Mouse (Mus musculus) neural tube, embryonic 13.5 days (tissue): ENCODE measurements around the gene Dis3l. TPM values are rescaled to one million over a fixed set of nuclear protein-coding genes. Genes with fewer than 3 reads are reported as not detected.

ENCODE experiments used
- ATAC-seq: fragments of 200-750 bp; cut with Nextera tagmentation; 2 replicates; pipeline ENCODE4 v1.8.0; 2017; ENCODE audit warnings: low read depth, mild to moderate bottlenecking, moderate TSS enrichment, moderate library complexity
- H3K27ac ChIP-seq: fragments of 300-500 bp; sonication (generic); replicated peaks from 2 replicates; pipeline ENCODE4 v1.5.1; 2015; ENCODE audit warnings: moderate library complexity, mild to moderate bottlenecking, inconsistent platforms
- H3K27me3 ChIP-seq: fragments of 300-500 bp; sonication (generic); 2 replicates; pipeline ENCODE4 v1.6.1; 2015; ENCODE audit warnings: mild to moderate bottlenecking, inconsistent platforms
- H3K36me3 ChIP-seq: fragments of 300-500 bp; sonication (generic); 2 replicates; pipeline ENCODE4 v1.6.1; 2015; ENCODE audit warnings: mild to moderate bottlenecking, inconsistent platforms
- H3K4me1 ChIP-seq: fragments of 300-500 bp; sonication (generic); replicated peaks from 2 replicates; pipeline ENCODE4 v1.6.1; 2015; ENCODE audit warnings: inconsistent platforms
- H3K4me2 ChIP-seq: fragments of 300-500 bp; sonication (generic); 2 replicates; pipeline ENCODE4 v1.6.1; 2015; ENCODE audit warnings: inconsistent platforms, mild to moderate bottlenecking, moderate library complexity
- H3K4me3 ChIP-seq: fragments of 300-500 bp; sonication (generic); 2 replicates; pipeline ENCODE4 v1.5.1; 2015; ENCODE audit warnings: mild to moderate bottlenecking, inconsistent platforms
- H3K9ac ChIP-seq: fragments of 300-500 bp; sonication (generic); 2 replicates; pipeline ENCODE4 v1.6.1; 2015; ENCODE audit warnings: moderate library complexity, mild to moderate bottlenecking, inconsistent platforms
- H3K9me3 ChIP-seq: fragments of 300-500 bp; sonication (generic); 2 replicates; pipeline ENCODE4 v1.6.1; 2016; ENCODE audit warnings: inconsistent platforms
- WGBS: fragments of 180-500 bp; shearing (Covaris S2); methylation state at CpG from one replicate; pipeline ENCODE4 v1.1.7; 2015; 5-methylcytosine and 5-hydroxymethylcytosine counted together
- polyA plus RNA-seq: library from polyadenylated mRNA; unstranded; fragments of >200 nt; fragmentation: Nextera tagmentation; extraction: Ambion mirVana; gene quantifications from 2 replicates; pipeline ENCODE4 v1.2.1, GENCODE M21; 2015

The Dis3l gene
- polyA plus RNA-seq, 1 experiment from 2014 or later: 20.6 TPM

DNA sequence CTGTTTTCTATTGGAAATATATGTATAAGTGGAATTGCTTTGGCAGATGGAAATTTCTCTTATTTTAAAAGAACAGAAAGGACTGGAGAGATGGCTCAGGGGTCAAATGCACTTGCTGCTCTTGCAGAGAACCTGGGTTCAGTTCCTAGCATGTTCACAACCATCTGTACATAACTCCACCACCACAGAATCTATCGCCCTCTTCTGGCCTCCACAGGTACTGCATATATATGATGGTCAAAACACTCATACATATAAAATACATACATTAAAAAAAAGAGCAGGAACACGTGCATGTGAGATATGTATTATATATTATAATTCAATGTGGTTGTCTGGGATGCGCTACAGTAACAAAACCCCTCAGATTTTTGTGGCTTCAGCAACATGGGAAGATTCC lies 10.1 kb upstream of the Dis3l start:
- Histone ChIP-seq H3K9me3 (no peaks in the 10 kb centered on the region), H3K4me3 (no peak overlapping the region), H3K27me3 (no peaks in the 10 kb centered on the region), H3K4me2 (no peak overlapping the region), H3K27ac (no peak overlapping the region), H3K36me3 (no peaks in the 10 kb centered on the region), H3K9ac (no peak overlapping the region), H3K4me1 (no peaks in the 10 kb centered on the region; the same call in 1 of the 2 replicates)
- 44% methylated on average over 3 of the region's 3 CpGs for WGBS
- ATAC-seq: no peak

DNA sequence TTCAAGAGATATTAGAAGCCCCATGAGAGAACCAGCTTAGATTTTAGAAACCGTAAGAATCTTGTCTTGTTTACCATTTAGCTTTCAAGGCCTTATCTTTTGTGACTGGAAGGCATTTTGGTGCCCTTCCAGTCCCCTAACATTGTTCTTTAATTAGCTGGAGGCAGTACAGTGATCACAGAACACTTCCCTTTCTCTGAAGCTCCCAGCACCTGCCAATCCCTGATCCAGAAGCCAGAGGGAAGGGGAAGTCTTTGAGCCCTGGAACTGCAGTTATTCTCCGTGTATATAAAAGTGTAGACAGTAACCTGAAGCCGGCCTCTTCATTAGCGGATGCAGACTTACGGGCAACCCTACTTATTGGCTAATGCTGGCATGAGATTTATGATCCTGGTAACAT lies 8.4 kb upstream of the Dis3l start:
- Histone ChIP-seq H3K4me3 (no peak overlapping the region), H3K27me3 (no peaks in the 10 kb centered on the region), H3K4me2 (no peak overlapping the region), H3K27ac (no peak overlapping the region), H3K36me3 (no peaks in the 10 kb centered on the region), H3K9me3 (no peaks in the 10 kb centered on the region), H3K4me1 (no peaks in the 10 kb centered on the region; the same call in 1 of the 2 replicates), H3K9ac (no peak overlapping the region)
- 49% methylated on average over 5 of the region's 5 CpGs for WGBS
- ATAC-seq: no peak

DNA sequence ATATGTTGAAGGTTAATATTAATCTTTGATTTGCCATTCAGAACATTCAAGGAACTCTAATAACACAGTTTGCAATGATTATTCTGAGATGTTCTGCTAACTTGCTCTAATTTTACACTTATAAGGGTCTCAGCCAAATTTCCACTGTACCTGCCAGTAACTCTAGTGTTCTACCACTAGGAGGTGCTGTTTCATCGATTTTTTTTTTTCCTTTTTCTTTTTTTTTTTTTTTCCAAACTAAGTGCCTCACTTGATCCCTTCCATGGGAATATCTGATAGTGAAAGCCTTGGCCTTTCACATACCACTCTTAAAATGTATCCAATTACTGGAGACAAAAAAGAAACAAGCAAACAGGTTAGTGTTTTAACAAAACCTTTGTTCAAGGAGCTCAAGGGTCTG lies 6.3 kb upstream of the Dis3l start:
- Histone ChIP-seq H3K9me3 (no peaks in the 10 kb centered on the region), H3K4me1 (no peaks in the 10 kb centered on the region; the same call in 1 of the 2 replicates), H3K27ac (no peak overlapping the region), H3K36me3 (no peaks in the 10 kb centered on the region), H3K27me3 (no peaks in the 10 kb centered on the region), H3K4me3 (no peak overlapping the region), H3K9ac (no peak overlapping the region), H3K4me2 (no peak overlapping the region)
- ATAC-seq: no peak
- WGBS: 0% methylated on average over 1 of the region's 1 CpGs

DNA sequence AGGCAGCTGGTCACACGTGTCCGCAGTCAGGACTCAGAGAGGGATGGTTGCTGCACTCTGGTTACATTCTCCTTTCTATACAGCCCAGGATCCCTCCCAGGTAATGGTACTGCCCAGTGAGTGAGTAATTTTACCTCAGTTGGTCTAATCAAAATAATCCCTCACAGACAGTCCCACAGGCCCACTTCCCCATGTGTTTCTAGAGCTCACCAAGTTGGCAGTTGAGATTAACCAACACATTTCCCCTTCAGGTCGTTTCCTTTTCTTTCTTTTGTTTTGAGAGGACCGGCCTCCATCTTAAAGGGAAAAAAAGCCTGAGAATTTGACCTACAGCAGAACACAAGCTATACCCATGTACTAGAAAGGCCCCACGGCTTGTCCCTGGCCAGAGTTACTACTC lies 4.8 kb upstream of the Dis3l start:
- H3K4me3 ChIP-seq: no peak overlapping the region
- H3K4me2 ChIP-seq: no peak overlapping the region
- WGBS: 67% methylated on average over 5 of the region's 5 CpGs
- H3K27me3 ChIP-seq: no peaks in the 10 kb centered on the region
- no peak for ATAC-seq
- H3K36me3 ChIP-seq: no peaks in the 10 kb centered on the region
- H3K9me3 ChIP-seq: no peaks in the 10 kb centered on the region
- H3K27ac ChIP-seq: no peak overlapping the region
- peaks cover 10% of the 10 kb centered on the region; the same call in 1 of the 2 replicates for H3K4me1 ChIP-seq
- no peak overlapping the region for H3K9ac ChIP-seq

DNA sequence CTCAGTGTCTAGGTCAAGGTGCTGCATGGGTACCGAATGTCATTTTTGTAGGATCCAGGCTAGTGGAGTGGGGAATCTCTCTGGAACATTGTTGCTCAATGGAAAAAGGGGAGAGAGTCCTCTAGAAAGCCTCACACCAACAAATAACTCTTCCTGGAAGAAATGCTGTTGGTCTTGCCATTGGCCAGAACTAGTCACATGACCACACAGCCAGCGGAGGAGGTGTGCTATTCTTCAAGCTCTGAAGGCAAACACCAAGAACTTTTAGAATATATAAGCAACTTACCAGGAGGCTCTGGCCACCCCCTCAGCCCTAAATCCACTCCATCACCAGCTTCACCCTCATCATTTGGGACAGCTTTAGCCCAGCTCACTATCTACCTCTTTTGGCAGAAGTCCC lies 2.6 kb upstream of the Dis3l start:
- Histone ChIP-seq H3K4me1 (peaks cover 22% of the 10 kb centered on the region), H3K9ac (no peak overlapping the region), H3K9me3 (no peaks in the 10 kb centered on the region), H3K4me2 (no peak overlapping the region), H3K4me3 (no peak overlapping the region), H3K27ac (no peak overlapping the region), H3K36me3 (no peaks in the 10 kb centered on the region), H3K27me3 (no peaks in the 10 kb centered on the region)
- no peak for ATAC-seq
- WGBS: 89% methylated on average over 2 of the region's 2 CpGs

DNA sequence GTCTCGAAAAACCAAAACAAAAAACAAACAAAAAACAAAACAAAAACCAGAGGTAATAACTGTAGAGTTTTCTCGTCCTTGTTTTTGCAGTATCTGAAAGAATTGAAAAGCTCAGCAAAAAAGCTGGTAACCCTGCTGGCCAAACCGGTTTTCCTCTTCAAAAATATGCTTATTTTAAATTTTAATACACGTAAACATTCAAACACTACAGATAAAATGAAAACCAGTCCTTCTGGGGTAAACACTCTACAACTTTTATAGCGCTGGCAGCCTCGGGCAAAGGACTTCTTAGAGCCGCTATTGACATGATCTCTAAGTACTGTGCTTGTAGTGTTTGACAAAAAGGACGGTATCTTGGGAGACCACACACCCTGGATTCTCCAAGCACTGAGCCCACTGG lies 583 bp upstream of the Dis3l start:
- peak overlapping the region; percentile 96; the same call in 1 of the 2 replicates for H3K9ac ChIP-seq
- ATAC-seq: no peak
- H3K27ac ChIP-seq: peak overlapping the region; percentile 99
- peak overlapping the region; percentile 54; the same call in 1 of the 2 replicates for H3K4me3 ChIP-seq
- WGBS: 70% methylated on average over 8 of the region's 8 CpGs
- no peaks in the 10 kb centered on the region for H3K27me3 ChIP-seq
- H3K36me3 ChIP-seq: no peaks in the 10 kb centered on the region
- no peaks in the 10 kb centered on the region for H3K9me3 ChIP-seq
- peaks cover 22% of the 10 kb centered on the region for H3K4me1 ChIP-seq
- H3K4me2 ChIP-seq: peak overlapping the region; percentile 66

DNA sequence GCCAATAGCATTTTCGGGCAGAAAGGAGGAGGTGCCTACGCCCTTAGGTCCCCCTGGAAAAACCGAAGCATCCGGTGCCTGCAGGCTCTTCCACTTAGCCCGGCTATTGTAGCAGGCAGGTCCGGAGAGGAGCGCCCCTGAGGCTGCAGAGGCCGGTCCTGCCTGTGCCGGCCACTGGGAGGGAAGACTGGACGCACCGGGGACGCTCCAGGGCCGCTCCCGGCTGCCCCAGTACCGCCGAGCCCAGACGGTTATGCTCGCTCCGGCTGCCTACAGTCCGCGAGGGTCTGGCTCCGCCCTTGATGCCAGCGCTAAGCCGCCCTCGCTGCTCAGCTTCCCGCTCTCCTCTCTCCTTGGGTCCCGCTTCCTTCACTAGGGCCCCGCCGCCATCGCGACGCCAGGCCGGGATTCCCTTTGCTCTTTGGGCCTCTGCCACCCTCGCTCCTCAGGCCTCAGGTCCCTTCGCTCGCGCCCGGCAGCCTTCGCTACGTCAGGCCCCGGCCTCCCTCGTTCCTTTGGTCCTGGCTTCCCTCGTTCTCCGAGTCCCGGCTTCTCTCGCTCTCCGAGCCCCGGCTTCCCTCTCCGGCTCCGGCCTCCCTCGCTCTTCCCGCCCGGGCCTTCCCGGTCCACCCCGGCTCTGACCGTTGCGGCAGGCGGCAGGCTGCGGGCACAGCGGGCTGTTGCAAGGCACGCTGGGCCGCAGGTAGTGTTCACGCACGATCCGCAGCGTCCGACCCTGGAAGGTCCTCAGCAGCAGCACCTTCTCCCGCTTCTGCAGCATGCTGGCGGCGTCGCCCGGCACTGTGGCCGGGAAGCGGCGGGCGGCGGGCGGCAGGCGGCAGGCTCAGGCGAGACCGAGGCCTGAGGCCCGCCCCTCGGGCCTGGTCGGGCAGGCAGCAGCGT lies 486 bp downstream of the Dis3l start:
- H3K4me2 ChIP-seq: peak overlapping the region; percentile 66
- ATAC-seq: peak; percentile 92
- H3K36me3 ChIP-seq: peaks cover 9% of the 10 kb centered on the region
- peak overlapping the region; percentile 96 for H3K9ac ChIP-seq
- no peaks in the 10 kb centered on the region for H3K9me3 ChIP-seq
- WGBS: under 1% methylated on average over 85 of the region's 85 CpGs
- H3K27ac ChIP-seq: peak overlapping the region; percentile 99
- H3K27me3 ChIP-seq: no peaks in the 10 kb centered on the region
- H3K4me3 ChIP-seq: peak overlapping the region; percentile 54
- H3K4me1 ChIP-seq: peaks cover 22% of the 10 kb centered on the region

DNA sequence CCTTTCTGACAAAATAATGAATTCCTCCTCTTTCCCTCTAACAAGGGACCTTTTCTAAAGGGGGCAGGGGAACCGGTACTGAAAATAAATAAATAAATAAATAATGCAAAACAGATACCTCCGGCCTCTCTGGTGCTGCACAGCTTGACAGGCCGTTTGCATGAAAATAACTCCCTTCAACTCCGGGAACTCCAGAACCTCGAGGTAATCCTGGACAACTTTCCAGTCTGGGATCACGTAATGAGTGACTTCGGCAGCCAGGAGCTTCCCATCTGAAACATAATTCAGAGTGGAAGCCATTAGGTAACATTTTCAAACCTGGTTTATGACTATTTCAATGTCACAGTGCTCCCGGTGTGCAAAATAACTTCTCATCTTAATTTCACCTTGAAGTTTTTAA lies 1.7 kb downstream of the Dis3l start:
- H3K27ac ChIP-seq: no peak overlapping the region
- peak overlapping the region; percentile 66 for H3K4me2 ChIP-seq
- no peak for ATAC-seq
- H3K9me3 ChIP-seq: no peaks in the 10 kb centered on the region
- 25% methylated on average over 8 of the region's 8 CpGs for WGBS
- no peaks in the 10 kb centered on the region for H3K27me3 ChIP-seq
- peaks cover 9% of the 10 kb centered on the region for H3K36me3 ChIP-seq
- no peak overlapping the region for H3K4me3 ChIP-seq
- no peak overlapping the region for H3K9ac ChIP-seq
- peaks cover 22% of the 10 kb centered on the region for H3K4me1 ChIP-seq

DNA sequence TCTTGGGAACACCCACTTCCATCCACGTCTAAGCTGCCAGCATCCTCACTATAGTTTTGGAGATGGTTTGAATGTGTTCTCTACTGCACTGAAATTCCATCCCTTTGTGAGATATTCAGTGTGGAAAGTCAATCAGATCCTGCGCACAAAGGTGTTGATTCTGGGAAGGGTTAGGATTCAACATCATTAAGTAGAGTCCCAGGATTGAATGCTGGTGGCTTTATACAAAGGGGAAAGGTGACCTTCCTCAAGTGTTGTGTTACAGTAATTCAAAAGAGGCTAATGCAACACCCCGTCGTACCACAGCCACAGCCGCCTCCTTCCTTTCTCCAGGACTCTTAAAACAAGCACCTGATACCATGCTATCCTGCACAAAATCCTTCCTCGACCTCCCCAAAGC lies 5.3 kb downstream of the Dis3l start:
- Histone ChIP-seq H3K36me3 (peaks cover 18% of the 10 kb centered on the region), H3K4me1 (peaks cover 11% of the 10 kb centered on the region), H3K4me2 (no peak overlapping the region), H3K4me3 (no peak overlapping the region), H3K9ac (no peak overlapping the region), H3K9me3 (no peaks in the 10 kb centered on the region), H3K27ac (no peak overlapping the region), H3K27me3 (no peaks in the 10 kb centered on the region)
- WGBS: 92% methylated on average over 6 of the region's 6 CpGs
- ATAC-seq: no peak

DNA sequence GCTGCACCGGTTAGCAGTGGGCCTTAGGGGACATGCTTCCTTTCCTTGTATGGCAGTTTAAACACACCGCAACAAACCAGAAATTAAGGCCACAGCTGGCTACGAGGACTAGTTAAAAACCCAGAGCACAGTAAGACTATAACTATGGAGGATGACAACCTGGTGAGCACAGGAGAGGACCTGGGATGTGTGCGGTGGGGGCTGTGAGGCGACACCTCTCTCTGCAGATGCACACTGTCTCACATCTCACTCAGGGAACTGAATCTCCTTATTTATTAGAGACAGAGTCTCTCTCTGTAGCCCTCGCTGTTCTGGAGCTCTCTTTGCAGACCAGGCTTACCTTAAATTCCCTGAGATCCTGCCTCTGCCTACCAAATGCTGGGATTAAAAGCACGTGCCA lies 17.1 kb downstream of the Dis3l start:
- H3K27ac ChIP-seq: no peak overlapping the region
- H3K27me3 ChIP-seq: no peaks in the 10 kb centered on the region
- peaks cover 90% of the 10 kb centered on the region for H3K36me3 ChIP-seq
- no peak overlapping the region for H3K4me2 ChIP-seq
- 93% methylated on average over 7 of the region's 7 CpGs for WGBS
- H3K9me3 ChIP-seq: no peaks in the 10 kb centered on the region
- H3K4me1 ChIP-seq: no peaks in the 10 kb centered on the region
- H3K4me3 ChIP-seq: no peak overlapping the region
- no peak overlapping the region for H3K9ac ChIP-seq
- ATAC-seq: no peak

DNA sequence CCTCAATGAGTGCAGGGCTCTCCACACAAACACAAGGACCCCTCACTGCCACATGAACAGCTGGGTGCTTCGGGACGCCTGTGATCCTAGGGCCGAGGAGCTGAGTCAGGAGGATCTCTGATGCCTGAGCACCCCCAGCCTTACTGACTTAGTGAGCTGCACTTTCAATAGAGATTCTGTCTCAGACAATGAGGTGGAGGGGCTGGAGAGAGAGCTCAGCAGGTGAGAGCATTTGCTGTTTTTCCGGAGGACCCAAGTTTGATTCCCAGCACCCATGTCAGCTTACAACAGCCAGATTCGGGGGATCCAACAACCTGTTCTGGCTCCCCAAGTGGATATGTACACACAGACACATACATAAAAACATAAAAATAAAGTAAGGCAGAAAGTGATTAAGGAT lies 24.1 kb downstream of the Dis3l start:
- H3K9ac ChIP-seq: no peak overlapping the region
- H3K4me2 ChIP-seq: no peak overlapping the region
- WGBS: 94% methylated on average over 5 of the region's 5 CpGs
- H3K27me3 ChIP-seq: no peaks in the 10 kb centered on the region
- H3K27ac ChIP-seq: no peak overlapping the region
- H3K36me3 ChIP-seq: peaks cover 59% of the 10 kb centered on the region
- ATAC-seq: no peak
- H3K4me3 ChIP-seq: no peak overlapping the region
- peaks cover 10% of the 10 kb centered on the region for H3K4me1 ChIP-seq
- no peaks in the 10 kb centered on the region for H3K9me3 ChIP-seq

DNA sequence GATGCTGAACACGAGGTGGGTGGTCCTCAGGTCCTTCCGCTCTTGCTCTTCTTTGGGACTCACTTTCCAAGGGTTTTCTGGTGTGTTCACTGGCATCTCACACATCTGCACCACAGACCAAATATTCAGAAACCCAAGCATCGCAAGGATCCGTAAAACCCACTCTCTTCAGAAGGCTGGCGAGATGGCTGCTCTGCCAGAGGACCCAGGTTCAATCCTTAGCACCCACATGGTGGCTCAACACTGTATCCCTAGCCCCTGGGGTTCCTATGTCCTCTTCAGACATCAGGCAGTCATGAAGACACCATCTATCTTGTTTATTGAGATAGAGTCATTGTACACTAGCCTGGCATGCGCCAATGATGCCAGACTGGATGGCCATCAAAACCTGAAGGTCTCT lies 26.4 kb downstream of the Dis3l start:
- no peak for ATAC-seq
- H3K9me3 ChIP-seq: no peaks in the 10 kb centered on the region
- H3K27me3 ChIP-seq: no peaks in the 10 kb centered on the region
- no peak overlapping the region for H3K9ac ChIP-seq
- no peak overlapping the region for H3K27ac ChIP-seq
- no peak overlapping the region for H3K4me3 ChIP-seq
- WGBS: 93% methylated on average over 6 of the region's 6 CpGs
- H3K4me2 ChIP-seq: no peak overlapping the region
- peaks cover 52% of the 10 kb centered on the region for H3K36me3 ChIP-seq
- peaks cover 10% of the 10 kb centered on the region for H3K4me1 ChIP-seq

DNA sequence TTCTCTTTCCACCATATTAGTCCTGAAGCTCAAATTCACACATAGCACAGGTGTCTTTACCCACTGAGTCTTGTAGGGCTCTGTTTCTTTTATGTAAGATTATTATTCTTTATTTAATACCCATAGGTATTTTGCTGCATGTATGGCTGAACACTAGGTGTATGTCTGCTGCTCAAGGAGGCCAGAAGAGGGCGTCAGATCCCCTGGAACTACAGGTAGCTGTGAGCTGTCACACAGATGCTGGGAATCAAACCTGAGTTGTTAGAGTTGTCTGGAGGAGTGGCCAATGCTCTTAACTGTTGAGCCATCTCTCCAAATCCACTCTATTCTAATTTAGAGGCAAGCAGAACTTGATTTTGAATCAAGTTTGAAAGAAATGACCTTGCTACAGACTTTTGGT lies 29.0 kb downstream of the Dis3l start:
- WGBS: 25% methylated on average over 1 of the region's 1 CpGs
- no peaks in the 10 kb centered on the region for H3K9me3 ChIP-seq
- H3K4me1 ChIP-seq: peaks cover 10% of the 10 kb centered on the region
- no peaks in the 10 kb centered on the region for H3K27me3 ChIP-seq
- H3K4me3 ChIP-seq: no peak overlapping the region
- H3K4me2 ChIP-seq: no peak overlapping the region
- no peak overlapping the region for H3K27ac ChIP-seq
- no peak overlapping the region for H3K9ac ChIP-seq
- peaks cover 40% of the 10 kb centered on the region for H3K36me3 ChIP-seq
- no peak for ATAC-seq
